Mouse (Mus musculus): ENCODE results near the gene Son. TPM values are rescaled to one million over a fixed set of nuclear protein-coding genes. Genes with fewer than 3 reads are reported as not detected.
"Not testable (repeated sequence)": the region's sequence is repeated elsewhere in the genome, so short reads cannot be mapped to it uniquely, and the experiment has no call there.

Son gene
- total RNA-seq, 2 experiments from 2014 or later = 224 to 256 TPM

GRCm38 (mm10) chr16:91633641-91634040, 13.7 kb upstream of the Son start:
- no peak for DNase-seq (ENCODE audit: low spot score in 2 of 2)

- no peak for DNase-seq (ENCODE audit: low spot score in 2 of 2)
Measured at GRCm38 (mm10) chr16:91639161-91639560, 8.1 kb upstream of the Son start.

- DNase-seq (ENCODE audit: low spot score in 2 of 2) = no peak
Measured at GRCm38 (mm10) chr16:91639636-91640035, 7.7 kb upstream of the Son start.

- DNase-seq (ENCODE audit: low spot score in 2 of 2) = no peak
Measured at GRCm38 (mm10) chr16:91640171-91640570, 7.1 kb upstream of the Son start.

GRCm38 (mm10) chr16:91644901-91645300, 2.4 kb upstream of the Son start:
- no peak for DNase-seq (ENCODE audit: low spot score in 2 of 2)

- DNase-seq (ENCODE audit: low spot score in 2 of 2) = not testable (repeated sequence)
Measured at GRCm38 (mm10) chr16:91645420-91645819, 1.9 kb upstream of the Son start.

- no peak for DNase-seq (ENCODE audit: low spot score in 2 of 2)
Measured at GRCm38 (mm10) chr16:91645995-91646602, 1.2 kb upstream of the Son start.

GRCm38 (mm10) chr16:91646681-91647419, 456 bp upstream of the Son start, which contains the start of gene Gart:
Gene Gart (minus strand): TSS chr16:91646952.
- peak; percentile 90 to 94 for DNase-seq (ENCODE audit: low spot score in 2 of 2)

- peak; percentile 65 to 66 for DNase-seq (ENCODE audit: low spot score in 2 of 2)
Measured at GRCm38 (mm10) chr16:91648220-91648550, 879 bp downstream of the Son start.

GRCm38 (mm10) chr16:91649246-91649645, 1.9 kb downstream of the Son start:
- DNase-seq (ENCODE audit: low spot score in 2 of 2) = no peak

- no peak for DNase-seq (ENCODE audit: low spot score in 2 of 2)
Measured at GRCm38 (mm10) chr16:91649781-91650180, 2.5 kb downstream of the Son start.

GRCm38 (mm10) chr16:91652191-91652590, 4.9 kb downstream of the Son start:
- no peak for DNase-seq (ENCODE audit: low spot score in 2 of 2)

GRCm38 (mm10) chr16:91655285-91655684, 8.0 kb downstream of the Son start:
- DNase-seq (ENCODE audit: low spot score in 2 of 2) = no peak

- DNase-seq (ENCODE audit: low spot score in 2 of 2) = no peak
Measured at GRCm38 (mm10) chr16:91657285-91657684, 10.0 kb downstream of the Son start.

- DNase-seq (ENCODE audit: low spot score in 2 of 2) = no peak
Measured at GRCm38 (mm10) chr16:91658471-91658870, 11.2 kb downstream of the Son start.

GRCm38 (mm10) chr16:91659798-91660197, 12.5 kb downstream of the Son start:
- DNase-seq (ENCODE audit: low spot score in 2 of 2) = no peak

- no peak for DNase-seq (ENCODE audit: low spot score in 2 of 2)
Measured at GRCm38 (mm10) chr16:91661397-91661796, 14.1 kb downstream of the Son start.

GRCm38 (mm10) chr16:91662336-91662735, 15.0 kb downstream of the Son start:
- no peak for DNase-seq (ENCODE audit: low spot score in 2 of 2)

GRCm38 (mm10) chr16:91663795-91664194, 16.5 kb downstream of the Son start:
- no peak for DNase-seq (ENCODE audit: low spot score in 2 of 2)

- no peak for DNase-seq (ENCODE audit: low spot score in 2 of 2)
Measured at GRCm38 (mm10) chr16:91674500-91674899, 27.2 kb downstream of the Son start.

- DNase-seq (ENCODE audit: low spot score in 2 of 2) = no peak
Measured at GRCm38 (mm10) chr16:91678147-91678911, 31.0 kb downstream of the Son start.

- no peak for DNase-seq (ENCODE audit: low spot score in 2 of 2)
Measured at GRCm38 (mm10) chr16:91680656-91681055, 33.4 kb downstream of the Son start.

Data from layer of hippocampus, postnatal 14 days (tissue).